Mouse (Mus musculus) olfactory bulb, adult 2 months (tissue): ENCODE data around the gene Gm9837.

Experiments used
- CTCF ChIP-seq: fragments of 200-500 bp; IDR thresholded peaks from 2 replicates; pipeline ENCODE4 v1.5.1; 2012; ENCODE audit warnings: low read depth, mild to moderate bottlenecking, low read length, moderate library complexity; ENCODE audit not compliant: insufficient read depth
- POLR2A ChIP-seq: fragments of 200-500 bp; IDR thresholded peaks from 2 replicates; pipeline ENCODE4 v1.6.1; 2012; ENCODE audit warnings: mild to moderate bottlenecking, low read depth, low read length, moderate library complexity; ENCODE audit not compliant: insufficient read depth

DNA sequence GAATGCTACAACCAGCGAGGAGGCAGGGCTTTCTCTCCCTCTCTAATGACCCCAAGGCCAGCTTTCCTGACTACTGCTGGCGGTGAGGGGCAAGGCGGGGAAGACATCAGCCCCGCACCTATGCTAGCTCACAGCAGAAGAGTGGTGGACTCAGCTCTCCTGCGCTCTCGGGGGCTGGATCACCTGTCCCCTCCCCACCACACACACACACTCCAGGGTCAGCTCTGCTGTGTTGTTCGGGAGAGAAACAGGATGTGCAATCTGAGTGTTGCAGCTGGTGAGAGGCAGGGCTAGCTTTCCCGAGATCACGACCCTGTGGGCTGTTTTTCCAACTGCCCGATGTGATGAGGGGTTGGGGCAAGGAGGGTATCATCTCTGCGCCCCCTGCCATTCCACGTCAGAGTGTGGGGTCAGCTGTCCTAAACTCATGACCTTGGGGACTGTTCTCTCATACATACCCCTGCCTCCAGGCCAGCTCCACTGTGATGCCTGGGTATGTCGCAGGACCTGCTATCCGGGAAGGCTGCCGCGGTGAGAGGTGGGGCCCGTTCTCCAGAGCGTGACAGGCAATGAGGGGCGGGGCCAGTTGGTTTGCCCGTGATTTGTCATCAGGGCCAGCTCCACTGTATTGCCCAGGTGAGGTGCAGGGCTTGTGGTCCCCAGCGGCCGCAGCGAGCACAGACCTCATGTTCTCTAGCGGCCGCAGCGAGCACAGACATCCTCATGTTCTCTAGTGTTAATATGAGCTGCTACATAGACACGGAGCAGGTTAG lies 16.7 kb upstream of the Gm9837 start:
- no peak for TF ChIP-seq CTCF
- TF ChIP-seq POLR2A = no peak
